Mouse (Mus musculus): Measurements from ENCODE around the gene Ctse.
A peak's percentile ranks its signal among the peaks of the same experiment; 100 is the strongest.

Gene Ctse

DNA sequence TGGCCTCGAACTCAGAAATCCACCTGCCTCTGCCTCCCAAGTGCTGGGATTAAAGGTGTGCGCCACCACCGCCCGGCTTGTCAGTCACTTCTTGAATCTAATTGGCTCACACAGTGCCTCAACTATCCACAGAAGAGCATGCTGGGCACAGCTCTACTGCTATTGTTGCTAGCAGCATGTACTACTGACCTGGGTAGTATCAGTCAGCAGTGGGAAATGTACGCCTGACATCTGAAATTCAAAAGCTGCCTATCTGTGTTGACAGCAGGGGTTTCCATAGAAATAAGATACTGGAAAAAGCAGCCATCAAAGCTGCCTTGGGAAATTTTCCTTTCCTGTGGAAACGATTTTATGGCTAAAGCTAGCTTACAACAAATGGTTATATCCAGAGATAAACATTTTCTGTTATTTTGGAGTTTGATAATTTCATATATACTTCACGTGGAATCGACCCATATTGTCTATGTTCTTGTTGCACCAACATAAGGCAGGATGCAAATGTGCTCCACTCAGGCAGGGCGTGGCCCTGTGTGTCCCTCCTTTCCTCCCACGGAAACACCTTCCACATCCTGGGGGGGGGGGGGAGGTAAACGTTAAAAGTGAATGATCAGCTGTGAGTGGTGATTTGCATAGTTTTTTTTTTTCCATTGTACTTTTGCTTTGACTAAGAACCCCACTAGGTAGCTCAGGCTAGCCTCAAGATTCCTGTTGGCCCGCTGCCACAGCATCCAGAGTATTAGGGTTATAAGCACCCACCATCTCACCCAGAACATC is 14.8 kb downstream of the Ctse start:
- peak; percentile 58 for DNase-seq (ENCODE audit: low read depth, low spot score)

DNA sequence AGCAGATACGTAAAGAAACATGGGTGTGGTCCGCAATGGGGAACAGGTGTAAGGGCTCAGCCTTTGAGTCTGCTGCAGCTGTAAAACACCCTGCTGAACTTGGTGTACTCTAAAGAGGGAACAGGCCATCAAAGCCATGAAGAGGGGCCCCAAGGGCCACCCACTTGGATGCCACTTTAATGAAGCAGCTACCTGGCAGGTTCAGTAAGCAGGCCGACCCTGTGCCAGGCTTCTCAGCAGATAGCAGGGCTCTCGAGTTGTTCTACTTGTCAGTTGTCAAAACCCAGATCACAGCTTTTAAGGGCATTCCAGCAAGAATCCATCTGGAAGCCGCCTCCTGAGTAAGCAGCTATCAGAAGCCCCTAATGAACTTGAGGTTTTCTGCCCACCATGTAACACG is 17.5 kb downstream of the Ctse start:
- DNase-seq (ENCODE audit: low read depth, low spot score): no peak

DNA sequence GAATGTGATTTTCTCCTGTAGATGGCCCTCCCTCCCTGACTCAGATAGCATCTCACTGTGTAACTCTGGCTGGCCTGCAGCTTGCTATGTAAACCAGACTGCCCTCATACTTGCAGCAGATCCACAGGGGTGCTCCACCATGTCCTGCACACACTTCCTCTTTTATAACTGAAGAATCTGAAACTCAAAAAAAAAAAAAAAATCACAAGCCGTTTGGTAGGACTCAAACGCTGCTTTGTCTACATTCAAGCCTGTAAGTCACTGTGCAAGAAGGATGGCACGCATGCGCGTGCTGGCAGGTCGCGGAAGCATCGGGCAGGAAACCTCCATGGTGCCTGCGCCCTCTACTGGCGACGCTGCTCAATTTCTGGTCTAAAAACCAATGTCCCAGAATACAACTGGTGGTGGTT is 19.8 kb downstream of the Ctse start:
- DNase-seq (ENCODE audit: low read depth, low spot score): peak; percentile 94

DNA sequence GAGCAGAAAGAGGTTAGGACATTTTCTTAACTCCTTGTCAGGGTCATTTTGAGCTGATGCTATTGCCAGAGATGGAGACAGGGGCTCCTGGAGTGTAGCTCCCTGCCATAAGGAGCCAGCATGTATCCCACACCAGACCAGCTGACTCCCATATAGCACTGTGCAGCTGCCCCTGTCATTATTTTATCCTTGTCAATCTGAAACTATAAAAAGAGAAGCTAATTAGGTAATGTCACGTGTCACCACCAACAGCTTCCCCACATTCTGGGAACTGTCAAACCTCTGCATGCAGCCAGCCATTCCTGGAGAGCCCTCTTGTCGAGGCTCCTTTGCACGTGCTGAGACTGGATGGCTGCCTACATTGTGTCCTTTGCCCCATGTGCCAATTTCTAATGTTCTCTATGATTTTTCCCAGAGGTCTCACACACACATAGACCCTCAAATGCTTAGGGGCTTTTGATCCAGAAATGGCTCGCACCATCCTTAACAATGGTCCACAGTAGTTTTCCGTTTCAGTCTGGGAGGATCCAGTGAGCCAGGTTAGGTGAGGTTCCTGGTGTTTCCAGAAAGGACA is 21.5 kb downstream of the Ctse start:
- DNase-seq (ENCODE audit: low read depth, low spot score): no peak

DNA sequence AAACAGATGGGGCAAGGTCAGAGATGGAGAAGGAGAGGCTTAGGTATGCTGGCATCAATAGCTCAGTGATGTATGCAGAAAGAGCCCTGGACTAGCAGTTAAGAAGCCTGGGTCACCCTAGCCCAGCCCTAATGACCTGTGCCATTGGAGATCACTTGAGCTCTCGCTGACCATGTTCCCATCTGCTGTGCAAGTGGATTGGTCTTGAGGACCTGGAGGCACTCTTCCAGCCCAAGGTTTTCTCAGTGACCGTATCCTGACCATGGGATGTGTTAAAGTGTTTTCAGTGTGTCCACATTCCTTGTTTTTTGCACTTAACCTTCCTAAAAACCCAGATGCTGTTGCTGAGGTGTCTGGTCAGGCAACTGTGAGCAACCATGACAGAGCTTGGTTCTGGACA is 22.2 kb downstream of the Ctse start:
- no peak for DNase-seq (ENCODE audit: low read depth, low spot score)

DNA sequence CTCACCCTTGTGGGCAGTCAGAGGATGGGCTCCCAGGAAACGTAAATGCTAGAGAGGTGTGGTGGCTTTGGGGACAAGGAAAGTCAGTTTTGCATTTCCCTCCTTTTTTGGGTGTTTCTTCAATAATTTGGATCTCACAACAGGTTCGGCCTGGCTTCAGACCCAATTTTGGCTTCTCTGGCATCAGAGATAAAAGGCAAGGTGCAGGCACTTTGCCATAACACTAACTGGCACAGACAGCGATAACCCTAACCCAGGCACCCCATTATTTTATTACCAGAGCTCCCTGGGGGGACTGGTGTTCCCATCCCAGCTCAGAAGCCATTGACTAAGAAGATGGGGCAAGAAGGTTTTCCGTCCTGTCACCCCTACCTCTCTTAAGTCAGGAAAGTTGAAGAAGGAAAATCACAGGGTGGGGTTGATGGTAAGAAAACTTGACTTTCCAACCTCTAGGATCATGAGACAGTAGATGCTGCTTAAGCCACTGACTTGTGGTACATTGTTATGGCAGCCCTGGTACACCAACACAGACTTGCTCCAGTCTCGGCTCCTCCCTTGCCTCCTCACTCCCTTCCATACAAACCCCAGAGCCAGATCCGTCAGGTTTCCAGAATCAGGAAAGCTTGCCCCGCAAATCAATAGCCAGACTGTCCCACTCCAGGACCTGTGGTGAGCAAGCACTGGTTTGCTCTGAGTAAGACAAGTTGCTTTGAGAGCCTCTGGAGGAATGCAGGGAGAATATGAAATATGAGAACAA is 22.8 kb downstream of the Ctse start:
- no peak for DNase-seq (ENCODE audit: low read depth, low spot score)

- DNase-seq (ENCODE audit: low read depth, low spot score): no peak
Observed at GRCm38 (mm10) chr1:131661749-131662148, 23.6 kb downstream of the Ctse start.

DNA sequence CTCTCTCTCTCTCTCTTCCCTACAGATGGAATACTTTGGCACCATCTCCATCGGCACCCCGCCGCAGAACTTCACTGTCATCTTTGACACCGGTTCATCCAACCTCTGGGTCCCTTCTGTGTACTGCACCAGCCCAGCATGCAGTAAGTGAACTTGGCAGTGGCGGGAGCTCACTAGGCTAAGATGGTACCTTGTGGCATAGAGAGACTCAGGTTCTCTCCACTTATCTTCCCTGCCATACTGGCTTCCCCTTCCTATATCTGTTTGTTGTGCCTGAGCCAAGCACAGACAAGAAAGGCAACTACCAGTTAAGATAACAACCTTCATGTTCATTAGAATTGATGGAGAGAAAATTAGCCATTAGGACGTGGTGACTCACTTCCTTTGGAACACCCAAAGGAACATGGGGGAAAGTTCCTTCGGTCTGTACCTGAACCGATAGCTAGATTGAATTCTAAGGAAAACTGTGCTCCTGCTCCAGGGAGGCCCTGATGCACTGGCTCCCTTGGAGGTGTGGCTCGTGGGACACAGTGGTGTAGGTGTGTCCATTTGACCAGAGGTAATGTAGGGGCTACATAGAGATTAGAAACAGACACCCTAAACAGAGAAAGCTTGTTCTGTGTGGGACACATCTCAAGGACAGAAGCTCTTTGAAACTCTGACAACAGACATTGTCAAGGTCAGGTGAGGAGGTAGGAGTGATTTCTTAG is 25.3 kb downstream of the Ctse start:
- no peak for DNase-seq (ENCODE audit: low read depth, low spot score)

GRCm38 (mm10) chr1:131664136-131664535 is 26.0 kb downstream of the Ctse start:
- no peak for DNase-seq (ENCODE audit: low read depth, low spot score)

GRCm38 (mm10) chr1:131665886-131666285 is 27.8 kb downstream of the Ctse start:
- DNase-seq (ENCODE audit: low read depth, low spot score): no peak

DNA sequence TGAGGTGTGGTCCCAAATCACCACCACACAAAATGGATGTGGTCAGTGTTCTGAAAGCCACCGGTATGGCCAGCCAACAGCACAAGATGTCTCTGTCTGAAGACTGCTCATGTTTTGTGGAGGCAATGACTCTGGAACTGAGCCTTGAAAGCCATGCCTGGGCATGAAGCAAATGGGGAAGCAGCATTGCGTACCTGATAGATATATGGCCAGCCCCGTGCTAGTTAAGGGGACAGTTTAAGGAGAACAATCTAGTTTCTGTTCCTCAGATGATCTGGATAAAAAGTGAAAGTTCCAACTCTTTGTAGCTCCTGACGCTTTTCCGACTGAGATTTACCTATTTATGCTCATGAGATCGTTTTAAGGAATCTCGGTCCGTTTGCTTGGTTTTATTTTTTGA is 33.0 kb downstream of the Ctse start:
- no peak for DNase-seq (ENCODE audit: low read depth, low spot score)

GRCm38 (mm10) chr1:131672361-131672760 is 34.3 kb downstream of the Ctse start:
- DNase-seq (ENCODE audit: low read depth, low spot score): no peak

DNA sequence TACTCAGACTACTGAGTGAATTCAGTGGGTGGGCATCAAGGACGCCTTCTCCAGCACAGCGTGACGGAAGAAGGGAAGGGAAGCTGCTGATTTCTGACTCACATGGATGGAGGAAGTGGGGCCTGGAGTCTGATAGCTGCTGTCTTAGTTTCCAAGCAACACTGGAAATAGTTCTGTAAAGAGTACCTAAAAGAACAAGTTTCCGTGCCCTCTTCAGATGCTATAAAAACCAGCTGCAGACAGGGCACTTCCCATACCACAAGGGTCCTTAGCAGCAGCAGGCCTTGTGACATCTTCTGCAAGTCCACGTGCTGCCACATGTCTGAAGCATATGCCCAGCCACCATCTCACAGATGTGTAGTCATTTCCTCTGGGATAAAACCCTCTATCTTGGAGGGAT is 41.5 kb downstream of the Ctse start:
- no peak for DNase-seq (ENCODE audit: low read depth, low spot score)

DNA sequence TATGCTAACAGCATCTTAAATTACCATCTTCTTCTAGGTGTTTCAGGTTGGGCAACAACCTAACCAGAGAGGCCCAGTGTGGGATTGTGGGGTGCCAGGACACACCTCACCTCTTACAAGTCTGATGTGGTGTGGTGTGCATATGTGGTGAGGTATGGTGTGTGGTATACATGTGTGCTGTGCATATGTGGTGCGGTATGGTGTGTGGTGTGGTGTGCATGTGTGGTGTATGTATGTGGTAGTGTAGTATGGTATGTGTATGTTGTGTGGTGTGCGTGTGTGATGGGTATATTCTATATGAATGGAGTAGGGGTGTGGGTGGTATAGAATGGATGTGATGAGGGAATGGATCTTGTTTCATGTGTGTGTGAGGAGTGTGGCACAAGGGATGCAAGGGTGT is 49.6 kb downstream of the Ctse start:
- no peak for DNase-seq (ENCODE audit: low read depth, low spot score)

DNA sequence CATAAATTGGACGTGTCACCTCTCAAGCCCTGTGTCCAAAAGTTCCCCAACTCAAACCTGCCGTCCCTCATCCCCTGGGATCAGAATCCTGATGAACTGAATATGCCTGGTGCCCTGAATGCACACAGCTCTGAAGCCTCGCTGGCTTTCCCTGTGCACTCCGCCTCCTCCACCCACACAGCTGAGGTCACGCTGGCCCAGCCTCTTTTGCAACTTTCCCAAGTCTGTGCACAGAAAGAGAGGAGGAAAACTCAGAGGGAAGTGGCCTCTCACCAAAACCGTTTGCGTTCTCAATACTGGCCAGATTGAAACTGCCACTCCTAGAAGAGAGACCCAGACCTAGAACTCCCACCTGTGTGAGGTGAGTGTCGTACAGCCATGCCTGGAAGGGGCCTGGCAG is 50.4 kb downstream of the Ctse start, which contains the start of gene Rab7b:
Rab7b (plus strand) TSS at position 221 of the 400 bp plus-strand sequence.
- no peak for DNase-seq (ENCODE audit: low read depth, low spot score)

DNA sequence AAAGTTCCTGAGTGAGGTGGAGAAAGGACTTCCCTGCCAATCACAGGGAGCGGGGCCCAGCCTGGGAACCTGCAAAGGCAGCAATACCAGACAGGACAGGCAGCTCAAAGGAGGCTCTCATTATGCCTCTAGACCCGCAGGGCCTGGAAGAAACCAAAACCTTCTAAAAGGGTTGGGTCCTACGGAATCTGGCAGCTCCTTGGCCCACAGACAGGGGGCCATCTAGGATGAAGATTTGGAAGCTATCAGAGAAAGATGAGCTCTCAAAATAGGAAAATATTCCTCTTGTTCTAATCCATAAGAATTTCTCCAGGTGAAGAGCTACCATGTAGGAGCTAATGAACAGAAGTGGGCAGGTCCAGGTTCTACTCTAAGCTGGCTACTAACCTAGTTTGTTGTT is 50.9 kb downstream of the Ctse start:
- DNase-seq (ENCODE audit: low read depth, low spot score): no peak

DNA sequence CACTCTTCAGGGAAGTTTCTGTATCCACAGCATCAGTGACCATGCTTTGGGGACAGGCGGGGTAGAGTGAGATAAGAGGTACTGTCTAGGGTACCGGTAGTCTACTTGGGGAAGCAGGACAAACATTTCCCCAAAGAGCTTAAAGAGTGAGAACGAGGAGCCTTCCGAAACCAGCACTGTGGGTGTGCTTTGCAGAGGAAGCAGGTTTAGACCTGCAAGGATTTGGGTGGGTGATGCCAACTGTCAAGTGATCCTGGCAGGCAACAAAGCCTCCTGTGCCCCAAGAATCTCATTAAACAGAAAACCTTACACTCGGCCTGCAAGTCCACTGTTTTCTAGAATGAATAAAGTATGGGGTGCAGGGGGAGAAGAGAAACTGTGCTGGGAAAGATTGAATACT is 51.8 kb downstream of the Ctse start:
- DNase-seq (ENCODE audit: low read depth, low spot score): no peak

DNA sequence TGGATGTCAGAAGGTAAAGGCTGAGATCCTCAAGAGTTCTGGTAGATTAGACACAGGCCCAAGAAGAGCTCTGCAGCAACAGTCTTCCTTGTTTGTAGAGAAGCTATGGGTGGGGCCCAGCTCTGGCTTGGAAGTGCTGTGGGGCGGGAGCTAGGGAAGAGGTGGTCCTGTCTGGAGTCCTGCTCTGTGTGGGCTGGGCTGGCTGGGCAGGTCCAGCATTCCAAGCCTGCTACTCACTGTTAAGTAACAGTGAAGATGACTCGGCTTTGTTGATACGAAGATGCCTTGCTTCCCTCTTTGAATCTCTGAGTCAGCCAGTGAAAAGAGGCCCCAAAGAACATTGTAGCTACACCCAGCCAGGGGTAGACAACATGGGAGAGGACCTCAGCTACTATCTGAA is 52.3 kb downstream of the Ctse start:
- DNase-seq (ENCODE audit: low read depth, low spot score): no peak

GRCm38 (mm10) chr1:131691356-131691755 is 53.2 kb downstream of the Ctse start:
- no peak for DNase-seq (ENCODE audit: low read depth, low spot score)

DNA sequence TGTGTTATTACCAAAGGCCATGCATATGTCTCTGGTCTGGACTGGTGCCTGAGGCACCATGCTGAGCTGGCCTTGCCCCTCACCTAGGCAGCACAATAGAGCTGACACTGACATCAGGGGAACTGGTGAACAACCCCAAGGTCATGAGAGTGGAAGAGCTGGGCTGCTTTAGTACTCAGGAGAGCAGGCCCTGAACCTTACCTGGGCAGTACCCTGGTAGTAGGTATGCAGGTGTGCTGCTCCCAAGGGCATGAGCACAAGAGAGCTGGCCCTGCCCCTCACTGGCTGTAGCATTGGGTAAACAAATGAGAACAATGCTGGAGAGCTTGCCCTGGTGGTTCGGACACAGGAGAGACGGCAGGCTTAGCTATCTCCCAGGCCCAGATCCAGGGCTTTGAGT is 57.2 kb downstream of the Ctse start:
- no peak for DNase-seq (ENCODE audit: low read depth, low spot score)

GRCm38 (mm10) chr1:131696325-131696724 is 58.2 kb downstream of the Ctse start:
- DNase-seq (ENCODE audit: low read depth, low spot score): no peak

GRCm38 (mm10) chr1:131698770-131699169 is 60.7 kb downstream of the Ctse start:
- DNase-seq (ENCODE audit: low read depth, low spot score): no peak
